Mouse (Mus musculus) olfactory bulb, adult 2 months (tissue): ENCODE data around the gene Tmed1. TPM values are rescaled to one million over a fixed set of nuclear protein-coding genes. Genes with fewer than 3 reads are reported as not detected.
"Not testable (repeated sequence)": the region's sequence is repeated elsewhere in the genome, so short reads cannot be mapped to it uniquely, and the experiment has no call there.

Experiments used
- H3K27ac ChIP-seq: fragments of 200-500 bp; 2 replicates; pipeline ENCODE4 v1.5.1; 2012; ENCODE audit warnings: low read depth, low read length; ENCODE audit not compliant: insufficient read depth
- H3K4me1 ChIP-seq: fragments of 200-500 bp; 2 replicates; pipeline ENCODE4 v1.6.1; 2012; ENCODE audit warnings: low read length; ENCODE audit not compliant: control insufficient read depth, insufficient read depth
- H3K4me3 ChIP-seq: fragments of 200-500 bp; 2 replicates; pipeline ENCODE4 v1.5.1; 2012; ENCODE audit warnings: mild to moderate bottlenecking, low read depth, low read length, moderate library complexity; ENCODE audit not compliant: insufficient read depth
- CTCF ChIP-seq: fragments of 200-500 bp; IDR thresholded peaks from 2 replicates; pipeline ENCODE4 v1.5.1; 2012; ENCODE audit warnings: low read depth, mild to moderate bottlenecking, low read length, moderate library complexity; ENCODE audit not compliant: insufficient read depth
- POLR2A ChIP-seq: fragments of 200-500 bp; IDR thresholded peaks from 2 replicates; pipeline ENCODE4 v1.6.1; 2012; ENCODE audit warnings: mild to moderate bottlenecking, low read depth, low read length, moderate library complexity; ENCODE audit not compliant: insufficient read depth
- WGBS: fragments of 180-500 bp; shearing (Covaris S2); methylation state at CpG from one replicate; pipeline ENCODE4 v1.1.7; 2018; 5-methylcytosine and 5-hydroxymethylcytosine counted together
- polyA plus RNA-seq: library from polyadenylated mRNA; stranded (reverse); fragments of >200 nt; gene quantifications from 2 replicates; pipeline ENCODE4 v1.2.4, GENCODE M21; 2012; ENCODE audit warnings: low replicate concordance; ENCODE audit not compliant: missing spikeins, insufficient read depth, insufficient read length

Tmed1 gene
- polyA plus RNA-seq, 1 experiment = not detected

DNA sequence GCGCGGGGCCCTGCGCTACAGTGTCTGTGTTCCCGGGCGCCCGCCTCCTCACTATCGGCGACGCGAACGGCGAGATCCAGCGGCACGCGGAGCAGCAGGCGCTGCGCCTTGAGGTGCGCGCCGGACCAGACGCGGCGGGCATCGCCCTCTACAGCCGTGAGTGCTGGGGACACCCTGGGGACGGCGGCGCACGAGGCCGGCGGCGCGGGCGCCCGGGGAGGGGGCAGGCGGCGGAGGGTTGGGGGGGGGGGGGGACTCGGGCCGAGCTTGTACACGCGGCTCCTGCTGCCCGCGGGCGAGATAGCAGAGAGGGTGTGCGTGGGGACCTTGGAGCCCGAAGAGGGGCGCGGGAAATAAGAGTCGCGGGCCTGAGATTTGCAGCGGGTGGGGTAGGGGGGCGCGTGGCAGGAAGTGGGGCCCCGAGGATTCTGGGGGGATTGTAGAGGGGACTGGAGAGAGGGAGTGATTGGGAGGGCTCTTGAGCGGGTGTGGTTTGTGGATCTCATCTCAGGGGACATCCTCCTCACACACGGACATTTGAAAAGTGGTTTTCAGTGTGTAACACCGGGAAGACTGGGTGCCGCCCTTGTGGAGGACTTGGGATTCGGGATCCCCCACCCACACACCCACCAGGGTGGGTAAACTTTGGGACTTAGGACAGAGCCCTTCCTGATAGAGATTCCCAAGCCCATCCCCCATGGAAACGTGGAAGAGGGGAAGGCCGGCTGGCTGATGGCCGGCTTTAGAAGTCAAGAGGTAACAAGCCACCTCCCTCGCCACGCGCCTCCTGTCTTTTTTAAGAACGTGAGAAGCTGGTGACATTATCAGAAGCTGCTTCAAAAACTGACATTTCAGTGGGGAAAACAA is 37.3 kb upstream of the Tmed1 start:
- TF ChIP-seq CTCF (no peak), POLR2A (no peak; the same call in 1 of the 2 replicates)
- Histone ChIP-seq H3K27ac (peak overlapping the region; percentile 87), H3K4me1 (peaks cover 3% of the 10 kb centered on the region; the same call in 1 of the 2 replicates), H3K4me3 (peak overlapping the region; percentile 88)
- 1% methylated on average over 58 of the region's 66 CpGs for WGBS

DNA sequence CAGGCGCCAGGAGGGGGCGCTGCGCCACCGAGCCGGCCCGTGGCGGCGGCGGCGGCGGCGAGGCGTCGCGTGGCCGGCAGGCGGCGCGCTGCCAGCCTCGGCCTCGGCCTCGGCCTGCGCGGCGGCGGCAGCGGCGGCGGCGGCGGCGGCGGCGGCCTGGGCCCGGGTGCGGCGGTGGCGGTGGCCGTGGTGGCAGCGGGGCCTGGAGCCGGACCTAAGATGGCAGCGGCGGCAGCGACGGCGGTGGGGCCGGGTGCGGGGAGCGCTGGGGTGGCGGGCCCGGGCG is 36.7 kb upstream of the Tmed1 start, which contains the start of gene Carm1:
Gene Carm1 (plus strand): TSS at position 106 of the 286 bp plus-strand sequence.
- peaks cover 3% of the 10 kb centered on the region; the same call in 1 of the 2 replicates for H3K4me1 ChIP-seq
- TF ChIP-seq CTCF (peak; percentile 71; the same call in 1 of the 2 replicates), POLR2A (no peak)
- WGBS = 34% methylated on average over 52 of the region's 52 CpGs
- peak within 1 kb of the TSS; percentile 88 for H3K4me3 ChIP-seq
- peak within 1 kb of the TSS; percentile 87 for H3K27ac ChIP-seq

DNA sequence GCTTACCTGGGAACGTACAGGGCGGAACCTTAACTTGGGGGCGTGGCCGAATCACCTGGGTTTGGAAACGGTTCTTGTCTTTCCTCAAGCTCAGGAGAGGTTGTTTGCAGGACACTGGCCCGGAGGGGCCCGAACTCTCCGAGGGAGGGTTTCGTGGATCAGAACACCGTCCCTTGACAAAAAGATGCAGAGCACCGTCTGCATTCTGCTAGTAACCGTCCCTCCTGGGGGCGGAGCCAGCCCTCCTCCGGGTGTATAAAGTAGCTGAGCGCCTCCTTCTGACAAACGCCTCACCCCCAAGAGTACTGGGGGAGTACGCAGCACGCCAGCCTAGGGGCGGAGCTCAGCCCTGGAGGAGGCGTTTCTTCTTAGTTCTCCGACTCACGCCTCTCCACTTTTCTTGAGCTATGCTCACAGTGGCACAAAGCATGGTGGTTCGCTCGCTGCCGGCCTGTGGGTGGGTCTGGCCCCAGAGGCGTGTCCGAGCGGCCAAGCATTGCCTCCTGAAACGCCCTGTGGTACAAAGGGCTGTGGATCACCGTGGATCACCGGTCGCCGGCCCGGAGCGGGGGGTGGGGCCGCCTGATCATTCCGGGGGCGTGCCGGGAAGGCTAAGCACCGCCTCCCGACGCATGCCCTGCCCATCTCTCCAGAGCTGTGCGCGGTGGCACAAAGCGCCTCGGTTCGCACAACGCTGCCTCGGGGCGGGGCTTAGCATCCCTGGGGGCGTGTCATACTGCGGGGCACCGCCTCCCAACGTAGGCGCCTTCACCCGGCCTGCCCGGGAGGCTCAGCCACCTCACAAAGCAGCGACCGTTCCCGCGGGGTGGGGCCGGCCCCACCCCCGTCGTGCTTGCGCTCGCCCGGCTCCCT is 36.1 kb upstream of the Tmed1 start:
- TF ChIP-seq POLR2A (no peak), CTCF (no peak; the same call in 1 of the 2 replicates)
- H3K27ac ChIP-seq = peak overlapping the region; percentile 76
- peaks cover 3% of the 10 kb centered on the region; the same call in 1 of the 2 replicates for H3K4me1 ChIP-seq
- peak overlapping the region; percentile 88 for H3K4me3 ChIP-seq
- WGBS = under 1% methylated on average over 67 of the region's 67 CpGs

DNA sequence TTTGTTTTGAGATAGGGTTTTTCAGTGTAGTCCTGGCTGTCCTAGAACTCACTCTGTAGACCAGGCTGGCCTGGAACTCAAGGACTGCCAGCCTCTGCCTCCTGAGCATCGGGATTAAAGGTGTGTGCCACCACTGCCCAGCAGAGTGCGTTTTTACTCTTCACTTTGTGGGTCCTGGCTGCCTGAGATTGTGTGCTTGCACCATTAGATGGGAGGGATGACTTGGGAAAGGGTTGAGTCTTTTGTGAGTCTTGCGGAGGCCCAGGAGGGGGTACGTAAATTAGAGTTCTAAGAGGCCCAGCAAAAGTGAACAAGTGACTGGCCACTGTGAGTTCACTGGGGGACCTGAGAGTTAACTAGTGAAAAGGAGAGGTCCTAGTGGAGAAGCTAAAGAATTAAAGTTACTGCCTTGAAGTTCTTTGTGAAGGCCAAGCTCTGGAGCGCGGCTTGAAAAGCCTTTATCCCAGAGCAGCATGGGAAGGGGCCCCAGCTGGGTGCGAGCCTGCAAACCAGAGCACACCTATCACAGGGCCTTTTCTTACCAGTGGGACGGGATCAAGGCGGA is 35.4 kb upstream of the Tmed1 start:
- 19% methylated on average over 9 of the region's 9 CpGs for WGBS
- Histone ChIP-seq H3K4me1 (peaks cover 3% of the 10 kb centered on the region; the same call in 1 of the 2 replicates), H3K27ac (no peak overlapping the region), H3K4me3 (peak overlapping the region; percentile 88)
- TF ChIP-seq POLR2A = no peak
- TF ChIP-seq CTCF = no peak

DNA sequence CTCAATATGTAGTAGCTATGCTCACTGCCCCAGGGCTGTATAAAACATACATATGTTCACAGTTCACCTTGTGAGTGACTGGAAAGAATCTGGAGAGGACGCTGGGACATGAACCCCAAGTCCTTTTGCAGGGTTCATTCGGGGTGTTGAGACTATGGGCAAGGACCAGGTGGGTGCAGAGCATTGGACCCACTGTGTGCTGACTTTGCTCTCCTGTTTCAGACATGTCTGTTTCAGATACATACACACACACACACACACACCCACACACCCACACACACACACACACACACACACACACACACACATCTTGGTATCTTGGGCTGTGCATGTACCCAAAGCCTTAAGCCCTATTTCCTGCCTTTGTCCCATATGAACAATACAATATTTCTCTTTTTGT is 31.9 kb upstream of the Tmed1 start:
- 91% methylated on average over 2 of the region's 2 CpGs for WGBS
- H3K4me1 ChIP-seq, H3K27ac ChIP-seq, H3K4me3 ChIP-seq: not testable (repeated sequence)

DNA sequence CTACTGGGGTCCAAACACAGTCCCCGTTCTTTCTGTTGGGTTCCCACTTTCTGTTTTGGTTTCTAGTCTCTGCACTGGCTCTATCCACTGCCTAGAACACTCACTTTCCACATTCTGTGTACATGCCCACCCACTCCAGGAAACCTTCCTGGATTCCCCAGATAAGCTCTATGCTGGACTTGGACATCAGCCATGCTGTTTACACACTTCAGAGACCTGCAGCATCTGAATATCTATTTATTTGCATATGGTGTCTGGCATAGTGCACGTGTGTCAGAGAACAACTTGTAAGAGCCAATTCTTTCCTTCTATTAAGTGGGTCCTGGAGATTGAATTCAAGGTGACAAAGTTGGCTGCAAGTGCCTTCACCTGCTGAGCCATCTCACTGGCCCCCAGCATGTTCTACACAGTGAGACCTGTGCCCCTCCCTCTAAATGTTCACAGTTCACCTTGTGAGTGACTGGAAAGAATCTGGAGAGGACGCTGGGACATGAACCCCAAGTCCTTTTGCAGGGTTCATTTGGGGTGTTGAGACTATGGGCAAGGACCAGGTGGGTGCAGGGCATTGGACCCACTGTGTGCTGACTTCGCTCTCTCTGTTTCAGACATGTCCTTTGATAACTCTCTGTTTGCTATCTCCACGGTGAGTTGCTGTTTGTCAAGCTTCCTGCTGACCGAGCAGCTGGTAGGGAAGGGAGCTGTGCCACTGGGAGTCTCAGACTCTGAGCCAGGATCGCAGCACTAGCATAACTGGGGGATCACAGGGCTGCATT is 30.1 kb upstream of the Tmed1 start:
- TF ChIP-seq POLR2A (no peak), CTCF (no peak)
- Histone ChIP-seq H3K4me1 (no peaks in the 10 kb centered on the region; the same call in 1 of the 2 replicates), H3K27ac (no peak overlapping the region), H3K4me3 (no peak overlapping the region)
- 81% methylated on average over 7 of the region's 7 CpGs for WGBS

DNA sequence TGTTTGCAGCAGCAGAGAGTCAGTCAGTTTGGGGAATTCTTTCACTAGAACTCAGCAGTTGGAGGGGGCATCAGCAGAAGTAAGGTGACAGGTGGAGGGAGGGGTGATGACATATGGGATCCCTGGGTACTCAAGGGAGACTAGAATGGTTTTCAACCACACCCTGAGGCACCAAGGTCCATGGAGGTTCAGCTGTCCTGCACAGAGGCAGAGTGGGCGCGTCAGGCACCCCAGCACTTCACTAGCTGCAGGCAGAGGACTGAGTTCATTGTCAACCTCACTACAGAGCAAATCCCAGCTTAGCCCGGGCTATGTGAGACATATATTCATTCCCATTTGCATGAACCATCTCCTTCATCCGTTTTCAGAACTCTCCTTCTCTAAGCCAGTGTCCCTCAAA is 27.0 kb upstream of the Tmed1 start:
- 77% methylated on average over 4 of the region's 4 CpGs for WGBS

DNA sequence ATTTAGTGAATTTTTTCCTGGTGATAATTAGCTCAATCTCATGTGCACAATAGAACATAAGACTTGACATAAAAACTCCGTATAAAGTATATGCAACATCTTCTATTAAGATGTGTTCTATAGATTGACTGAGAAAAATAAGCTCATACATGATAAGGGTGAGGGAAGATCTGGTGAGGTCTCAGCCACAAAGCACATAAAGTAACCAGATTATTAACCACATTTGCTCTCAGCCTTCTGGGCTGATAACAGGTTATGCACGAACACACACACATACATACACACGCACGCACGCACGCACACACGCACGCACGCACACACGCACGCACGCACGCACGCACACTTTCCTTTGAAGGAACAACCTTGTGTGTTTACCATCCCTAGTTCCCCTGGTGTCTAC is 26.4 kb upstream of the Tmed1 start:
- no peaks in the 10 kb centered on the region for H3K4me1 ChIP-seq
- TF ChIP-seq CTCF (no peak), POLR2A (no peak)
- 95% methylated on average over 14 of the region's 14 CpGs for whole genome bisulfite sequencing
- H3K4me3 ChIP-seq = no peak overlapping the region
- H3K27ac ChIP-seq = no peak overlapping the region

More for the DNA sequence above, 27.0 kb upstream of the Tmed1 start:
- H3K27ac ChIP-seq = no peak overlapping the region
- TF ChIP-seq POLR2A (no peak), CTCF (no peak)
- H3K4me3 ChIP-seq = no peak overlapping the region
- H3K4me1 ChIP-seq = no peaks in the 10 kb centered on the region
